ENCODE assay signal across 27 mouse cellular contexts in the genomic region with DNA sequence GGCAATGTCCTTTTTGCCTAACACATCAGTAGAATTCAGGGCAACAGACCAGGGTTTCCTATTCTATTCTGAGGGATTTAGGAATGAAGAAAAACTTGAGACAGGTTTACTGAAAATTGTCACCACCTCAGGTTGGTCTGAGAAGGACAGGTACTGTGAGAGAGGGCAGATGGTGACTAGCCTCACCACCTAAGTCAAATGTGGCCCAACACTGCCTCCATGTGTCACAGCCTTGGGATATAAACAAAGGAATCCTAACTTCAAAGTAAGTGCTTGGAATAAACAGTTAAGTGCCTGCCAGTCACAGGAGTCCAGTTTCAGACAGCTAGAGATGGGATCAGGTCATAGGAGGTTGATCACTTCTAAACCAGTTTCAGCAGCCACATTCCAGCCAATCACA.
DNase-seq lines count a peak whose midpoint lies in the region; ATAC-seq and TF ChIP-seq lines count a peak whose summit lies in the region.
"Had no signal": no experiment of that assay in that cellular context is flagged by ENCODE, and none has a peak within 500 bp of the region (broad histone marks: within the 10 kb centered on the region; RNA-seq: fewer than 3 reads in every experiment).

No protein-coding gene starts in this region.

- 0 out of 2 replicates have a peak, but pooled peaks have one; percentile 18 for TF ChIP-seq CTCF in cerebellum, adult 2 months (IDR thresholded peaks at IDR 0.05; ENCODE audit: borderline replicate concordance, insufficient read depth, low read depth, low read length)
- 0 out of 2 replicates have a peak, but pooled peaks have one; percentile 21 for TF ChIP-seq CTCF in kidney, adult 2 months (conservative IDR thresholded peaks at IDR 0.05; ENCODE audit: insufficient read depth, insufficient read length, low read depth, low read length)
- peak; percentile 40; the same call in 1 of the 2 replicates for TF ChIP-seq CTCF in midbrain, postnatal 0 days (IDR thresholded peaks at IDR 0.05)

- TF ChIP-seq POLR2A in cerebellum, adult 2 months (IDR thresholded peaks at IDR 0.05; ENCODE audit: borderline replicate concordance, insufficient read depth, low read length) = no peak
- TF ChIP-seq POLR2A in kidney, adult 2 months (IDR thresholded peaks at IDR 0.05; ENCODE audit: low read depth, low read length) = no peak

- H3K4me2 ChIP-seq in kidney, embryonic 14.5 days (replicated peaks; ENCODE audit: low read depth, low read length) = no peak overlapping the region
- H3K4me2 ChIP-seq in midbrain, postnatal 0 days (ENCODE audit: low read depth, low read length, poor library complexity, severe bottlenecking) = no peak overlapping the region
- no peak overlapping the region for H3K4me2 ChIP-seq in midbrain, embryonic 11.5 days
- H3K4me2 ChIP-seq: embryonic facial prominence, embryonic 12.5 days; heart, embryonic 15.5 days; hindbrain, embryonic 15.5 days; limb, embryonic 13.5 days; liver, embryonic 11.5 days; lung, embryonic 15.5 days; neural tube, embryonic 13.5 days had no signal

- H3K9me3 ChIP-seq in kidney, embryonic 14.5 days (ENCODE audit: control insufficient read depth, low read length) = no peaks in the 10 kb centered on the region
- H3K9me3 ChIP-seq in midbrain, postnatal 0 days (ENCODE audit: low read length) = no peaks in the 10 kb centered on the region
- no peaks in the 10 kb centered on the region for H3K9me3 ChIP-seq in midbrain, embryonic 11.5 days (ENCODE audit: control insufficient read depth, low read length)
- H3K9me3 ChIP-seq: embryonic facial prominence, embryonic 12.5 days; heart, embryonic 10.5 days; heart, embryonic 15.5 days; hindbrain, embryonic 15.5 days; limb, embryonic 13.5 days; lung, embryonic 15.5 days; midbrain, embryonic 10.5 days; neural tube, embryonic 13.5 days had no signal

- no peak overlapping the region for H3K27ac ChIP-seq in cerebellum, adult 2 months (ENCODE audit: insufficient read depth, low read length)
- no peak overlapping the region for H3K27ac ChIP-seq in kidney, adult 2 months (ENCODE audit: insufficient read depth, low read depth, low read length)
- H3K27ac ChIP-seq in kidney, embryonic 14.5 days (ENCODE audit: low read depth, low read length) = no peak overlapping the region
- H3K27ac ChIP-seq in midbrain, postnatal 0 days (ENCODE audit: low read depth, low read length) = no peak overlapping the region
- H3K27ac ChIP-seq in midbrain, embryonic 11.5 days (ENCODE audit: low read depth, low read length) = no peak overlapping the region
- H3K27ac ChIP-seq: embryonic facial prominence, embryonic 12.5 days; heart, embryonic 15.5 days; hindbrain, embryonic 15.5 days; limb, embryonic 13.5 days; lung, embryonic 15.5 days; midbrain, embryonic 10.5 days; neural tube, embryonic 13.5 days had no signal

- no peak overlapping the region for H3K4me3 ChIP-seq in cerebellum, adult 2 months (replicated peaks; ENCODE audit: insufficient read depth, low read depth, low read length)
- no peak overlapping the region for H3K4me3 ChIP-seq in kidney, adult 2 months (ENCODE audit: insufficient read depth, low read depth, low read length)
- H3K4me3 ChIP-seq in kidney, embryonic 14.5 days (ENCODE audit: low read length) = no peak overlapping the region
- H3K4me3 ChIP-seq in midbrain, postnatal 0 days (ENCODE audit: low read depth, low read length) = no peak overlapping the region
- no peak overlapping the region for H3K4me3 ChIP-seq in midbrain, embryonic 11.5 days (ENCODE audit: low read depth, low read length)
- H3K4me3 ChIP-seq: embryonic facial prominence, embryonic 12.5 days; heart, embryonic 10.5 days; heart, embryonic 15.5 days; hindbrain, embryonic 15.5 days; limb, embryonic 13.5 days; lung, embryonic 15.5 days; midbrain, embryonic 10.5 days; myocyte; neural tube, embryonic 13.5 days had no signal

- H3K9ac ChIP-seq in kidney, embryonic 14.5 days (ENCODE audit: low read depth, low read length) = no peak overlapping the region
- H3K9ac ChIP-seq in midbrain, postnatal 0 days (replicated peaks; ENCODE audit: low read length, poor library complexity, severe bottlenecking) = no peak overlapping the region
- H3K9ac ChIP-seq in midbrain, embryonic 11.5 days (ENCODE audit: low read length) = no peak overlapping the region
- H3K9ac ChIP-seq: embryonic facial prominence, embryonic 12.5 days; heart, embryonic 15.5 days; hindbrain, embryonic 15.5 days; limb, embryonic 13.5 days; lung, embryonic 15.5 days; neural tube, embryonic 13.5 days had no signal

- H3K4me1 ChIP-seq in cerebellum, adult 2 months (ENCODE audit: control insufficient read depth, insufficient read depth, low read length) = no peaks in the 10 kb centered on the region
- no peaks in the 10 kb centered on the region for H3K4me1 ChIP-seq in kidney, adult 2 months (ENCODE audit: control insufficient read depth, insufficient read depth, low read length)
- H3K4me1 ChIP-seq in kidney, embryonic 14.5 days (ENCODE audit: control insufficient read depth, insufficient read depth, low read length) = no peaks in the 10 kb centered on the region
- H3K4me1 ChIP-seq in midbrain, postnatal 0 days (ENCODE audit: insufficient read depth, low read length) = no peaks in the 10 kb centered on the region
- H3K4me1 ChIP-seq in midbrain, embryonic 11.5 days (ENCODE audit: control insufficient read depth, insufficient read depth, low read length) = no peaks in the 10 kb centered on the region
- H3K4me1 ChIP-seq: embryonic facial prominence, embryonic 12.5 days; heart, embryonic 15.5 days; hindbrain, embryonic 15.5 days; limb, embryonic 13.5 days; lung, embryonic 15.5 days; midbrain, embryonic 10.5 days; neural tube, embryonic 13.5 days had no signal

- H3K27me3 ChIP-seq in cerebellum, adult 2 months (ENCODE audit: control insufficient read depth, insufficient read depth, low read length) = no peaks in the 10 kb centered on the region
- no peaks in the 10 kb centered on the region for H3K27me3 ChIP-seq in kidney, adult 2 months (replicated peaks; ENCODE audit: control insufficient read depth, insufficient read depth, low read length)
- H3K27me3 ChIP-seq in kidney, embryonic 14.5 days (ENCODE audit: control insufficient read depth, insufficient read depth, low read length) = no peaks in the 10 kb centered on the region
- H3K27me3 ChIP-seq in midbrain, postnatal 0 days (ENCODE audit: insufficient read depth, low read length) = no peaks in the 10 kb centered on the region
- no peaks in the 10 kb centered on the region for H3K27me3 ChIP-seq in midbrain, embryonic 11.5 days (ENCODE audit: control insufficient read depth, insufficient read depth, low read length)
- H3K27me3 ChIP-seq: CH12.LX; embryonic facial prominence, embryonic 12.5 days; heart, embryonic 15.5 days; hindbrain, embryonic 15.5 days; lung, embryonic 15.5 days; neural tube, embryonic 13.5 days had no signal

- no peaks in the 10 kb centered on the region for H3K36me3 ChIP-seq in kidney, adult 2 months (ENCODE audit: control insufficient read depth, insufficient read depth, low read length)
- H3K36me3 ChIP-seq in kidney, embryonic 14.5 days (ENCODE audit: control insufficient read depth, insufficient read depth, low read length) = no peaks in the 10 kb centered on the region
- H3K36me3 ChIP-seq in midbrain, postnatal 0 days (ENCODE audit: insufficient read depth, low read length) = no peaks in the 10 kb centered on the region; the same call in 1 of the 2 replicates
- H3K36me3 ChIP-seq in midbrain, embryonic 11.5 days (ENCODE audit: control insufficient read depth, insufficient read depth, low read length) = no peaks in the 10 kb centered on the region
- H3K36me3 ChIP-seq: embryonic facial prominence, embryonic 12.5 days; G1E; heart, embryonic 10.5 days; heart, embryonic 15.5 days; hindbrain, embryonic 15.5 days; limb, embryonic 13.5 days; lung, embryonic 15.5 days; midbrain, embryonic 10.5 days; neural tube, embryonic 13.5 days had no signal

- ATAC-seq in kidney, embryonic 14.5 days (ENCODE audit: low FRiP score, low TSS enrichment) = no peak
- no peak for ATAC-seq in midbrain, postnatal 0 days (ENCODE audit: low FRiP score)
- no peak for ATAC-seq in midbrain, embryonic 11.5 days (ENCODE audit: low FRiP score)
- ATAC-seq: forebrain, embryonic 14.5 days; midbrain, embryonic 16.5 days had no signal

- DNase-seq in cerebellum, adult 2 months = peak in 1 of 2 experiments; percentile 9
- no peak for DNase-seq in cerebellum, adult 11 months
- DNase-seq in embryo, embryonic 10.5 days (ENCODE audit: low spot score) = peak; percentile 19
- DNase-seq in embryo, embryonic 9.5 days (ENCODE audit: extremely low spot score) = no peak
- no peak for DNase-seq in kidney, adult 2 months
- DNase-seq in midbrain, postnatal 0 days (ENCODE audit: low spot score) = peak; percentile 20
- DNase-seq in midbrain, embryonic 11.5 days (ENCODE audit: low spot score, missing footprints) = no peak
- DNase-seq: adrenal gland, postnatal 10 days; gastrocnemius, postnatal 14 days; heart, postnatal 36 days; kidney, postnatal 14 days; thymus, postnatal 4 days had no signal

Comparison
In these comparisons a context has a peak if more than half of its experiments do, and no peak if none do; other contexts are left out.
1. DNase-seq: peak in embryo, embryonic 10.5 days (single experiment) and midbrain, postnatal 0 days (single experiment); none in cerebellum, adult 11 months (single experiment), embryo, embryonic 9.5 days (single experiment), kidney, adult 2 months (single experiment) and midbrain, embryonic 11.5 days (single experiment).
2. Peak in every context shown above with its lines, with median percentiles within 50 percentile points of each other: CTCF ChIP-seq.